Mouse (Mus musculus): ENCODE measurements around the gene Pfn5. TPM values are rescaled to one million over a fixed set of nuclear protein-coding genes. Genes with fewer than 3 reads are reported as not detected.
"Not testable (repeated sequence)": the region's sequence is repeated elsewhere in the genome, so short reads cannot be mapped to it uniquely, and the experiment has no call there.

The Pfn5 gene
- not detected for polyA plus RNA-seq (2021)

GRCm38 (mm10) chrX:95557887-95558286, at the start of gene Pfn5, which contains the start of gene Asb12:
Gene Pfn5, plus strand, starts transcription at chrX:95558104.
Gene Asb12, minus strand, starts transcription at chrX:95557987.
- TF ChIP-seq CTCF (IDR thresholded peaks at IDR 0.05): no peak
- CTCF ChIA-PET: no interaction called here
- in situ Hi-C loops (cut with MboI; ENCODE audit: low pct_unique_long_range_greater_than_20kb): no loop called here
- POLR2A ChIA-PET: no interaction called here
- no peak for ATAC-seq
- H3K27me3 ChIP-seq: peaks cover 43% of the 10 kb centered on the region
- DNase-seq (ENCODE audit: low read depth, low spot score): no peak

GRCm38 (mm10) chrX:95523883-95524282, 34.0 kb upstream of the Pfn5 start:
- peaks cover 68% of the 10 kb centered on the region for H3K27me3 ChIP-seq
- DNase-seq (ENCODE audit: low read depth, low spot score): no peak
- TF ChIP-seq CTCF (IDR thresholded peaks at IDR 0.05): no peak
- ChIA-PET CTCF (no interaction called here), POLR2A (no interaction called here)
- in situ Hi-C loops (cut with MboI; ENCODE audit: low pct_unique_long_range_greater_than_20kb): no loop called here
- no peak for ATAC-seq

GRCm38 (mm10) chrX:95525166-95525565, 32.7 kb upstream of the Pfn5 start:
- TF ChIP-seq CTCF (IDR thresholded peaks at IDR 0.05): no peak
- peaks cover 59% of the 10 kb centered on the region for H3K27me3 ChIP-seq
- ChIA-PET POLR2A (no interaction called here), CTCF (no interaction called here)
- ATAC-seq (no peak), DNase-seq (ENCODE audit: low read depth, low spot score) (no peak)
- in situ Hi-C loops (cut with MboI; ENCODE audit: low pct_unique_long_range_greater_than_20kb): no loop called here

GRCm38 (mm10) chrX:95535493-95535892, 22.4 kb upstream of the Pfn5 start:
- peaks cover 13% of the 10 kb centered on the region for H3K27me3 ChIP-seq
- in situ Hi-C loops (cut with MboI; ENCODE audit: low pct_unique_long_range_greater_than_20kb); CTCF ChIA-PET; POLR2A ChIA-PET; ATAC-seq; DNase-seq (ENCODE audit: low read depth, low spot score): not testable (repeated sequence)

- DNase-seq (ENCODE audit: low read depth, low spot score) (no peak), ATAC-seq (no peak)
- in situ Hi-C loops (cut with MboI; ENCODE audit: low pct_unique_long_range_greater_than_20kb): no loop called here
- POLR2A ChIA-PET: no interaction called here
- TF ChIP-seq CTCF (IDR thresholded peaks at IDR 0.05): no peak
- H3K27me3 ChIP-seq: peaks cover 63% of the 10 kb centered on the region
- CTCF ChIA-PET: no interaction called here
These were observed 3.6 kb upstream of the Pfn5 start for GRCm38 (mm10) chrX:95554321-95554720.

GRCm38 (mm10) chrX:95600609-95601008, 42.7 kb downstream of the Pfn5 start:
- H3K27me3 ChIP-seq: peaks cover 39% of the 10 kb centered on the region
- POLR2A ChIA-PET: interaction anchor here (0.7 kb wide), 1 partner anchor 73 kb away, joined by 3 read pairs; no protein-coding TSS in a partner anchor
- in situ Hi-C loops (cut with MboI; ENCODE audit: low pct_unique_long_range_greater_than_20kb): no loop called here
- DNase-seq (ENCODE audit: low read depth, low spot score): no peak
- CTCF ChIA-PET: no interaction called here
- TF ChIP-seq CTCF (IDR thresholded peaks at IDR 0.05): no peak
- ATAC-seq: no peak

Other genes with a start within 250 kb of the Pfn5 start
- gene Amer1, start 113.2 kb upstream of the Pfn5 start, polyA plus RNA-seq (2021): 7.1 TPM
- not detected for gene Asb12, start 117 bp upstream of the Pfn5 start, polyA plus RNA-seq (2021)
- gene Zc4h2, start 100.4 kb downstream of the Pfn5 start, polyA plus RNA-seq (2021): 11.8 TPM
- 8.1 TPM for gene Zc3h12b, start 153.6 kb downstream of the Pfn5 start, polyA plus RNA-seq (2021)